Mouse (Mus musculus): ENCODE results near the gene Pgghg. TPM values are rescaled to one million over a fixed set of nuclear protein-coding genes. Genes with fewer than 3 reads are reported as not detected.

The Pgghg gene
- total and polyA plus RNA-seq, 3 experiments: 26.5 to 56.0 (median 48.7) TPM

GRCm38 (mm10) chr7:140922398-140923069 is 18.7 kb upstream of the Pgghg start:
- DNase-seq: peak; percentile 78

GRCm38 (mm10) chr7:140923070-140923775 is 18.0 kb upstream of the Pgghg start:
- no peak for DNase-seq

GRCm38 (mm10) chr7:140927181-140927580 is 14.0 kb upstream of the Pgghg start:
- DNase-seq: no peak

- no peak for DNase-seq
These were observed 2.8 kb upstream of the Pgghg start for GRCm38 (mm10) chr7:140938436-140938835.

DNA sequence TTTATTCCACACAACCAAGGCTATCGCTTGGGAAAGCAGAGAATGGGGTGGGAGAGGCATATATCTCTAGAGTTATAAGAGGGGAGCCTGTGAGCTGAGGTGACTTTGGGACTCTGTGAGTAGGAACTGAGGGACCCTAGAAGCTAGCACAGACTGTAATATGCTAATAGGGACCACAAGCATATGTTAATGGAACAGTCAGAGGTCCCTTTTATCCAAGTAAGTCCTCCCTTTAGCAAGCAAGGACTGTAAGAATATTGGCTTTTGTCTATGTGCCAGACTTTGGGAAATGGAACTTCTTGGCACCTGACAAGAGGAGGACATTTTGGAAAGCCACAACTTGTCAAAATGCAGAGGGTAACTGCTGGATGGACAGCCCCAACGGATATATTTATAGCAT is 2.3 kb upstream of the Pgghg start:
- DNase-seq: no peak

DNA sequence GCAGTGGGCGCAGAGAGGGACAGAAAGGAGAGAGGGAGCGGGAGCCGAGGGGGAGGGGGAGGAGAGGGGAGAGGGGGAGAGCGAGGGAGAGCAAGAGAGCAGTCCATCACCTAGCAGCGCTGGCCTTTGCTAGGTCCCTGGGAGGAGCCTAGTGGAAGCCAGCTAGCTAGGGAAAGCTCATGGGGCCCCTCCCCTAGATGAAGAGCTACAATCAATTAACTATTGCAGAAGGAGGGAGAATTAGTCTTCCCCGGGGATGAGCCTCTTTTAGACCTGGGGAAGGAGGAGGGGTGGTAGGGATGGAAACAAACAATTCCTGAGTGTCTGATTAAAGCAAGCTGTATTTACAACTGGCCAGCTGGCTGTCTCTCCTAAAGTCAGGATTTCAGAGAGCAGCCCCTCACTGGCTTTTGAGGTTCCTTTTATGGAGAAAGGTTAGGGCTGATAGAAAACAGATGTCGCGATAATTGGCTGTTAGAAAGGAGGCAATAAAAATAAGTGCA is 1.5 kb upstream of the Pgghg start:
- DNase-seq: no peak

GRCm38 (mm10) chr7:140942341-140942740 is 1.1 kb downstream of the Pgghg start:
- peak; percentile 50 for DNase-seq

DNA sequence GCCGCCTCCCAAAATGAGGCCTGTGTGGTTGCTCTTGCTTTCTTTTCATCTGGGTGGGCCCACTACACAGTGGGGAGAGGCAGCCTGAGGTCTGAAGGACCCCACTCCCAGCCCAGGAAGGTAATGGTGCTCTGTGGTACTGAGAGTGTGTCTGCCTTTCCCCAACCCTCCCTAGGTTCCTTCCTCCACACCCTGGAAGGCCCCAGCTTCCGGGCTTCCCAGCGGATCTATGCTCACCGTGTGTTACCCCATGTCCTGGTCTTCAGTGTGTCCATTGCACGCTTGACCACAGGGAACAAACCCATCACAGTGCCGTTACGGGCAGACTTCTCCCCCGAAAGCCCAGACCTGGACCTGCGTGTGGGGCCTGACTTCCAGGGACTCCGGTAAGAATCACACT is 1.6 kb downstream of the Pgghg start:
- no peak for DNase-seq

GRCm38 (mm10) chr7:140943356-140943755 is 2.2 kb downstream of the Pgghg start:
- no peak for DNase-seq

DNA sequence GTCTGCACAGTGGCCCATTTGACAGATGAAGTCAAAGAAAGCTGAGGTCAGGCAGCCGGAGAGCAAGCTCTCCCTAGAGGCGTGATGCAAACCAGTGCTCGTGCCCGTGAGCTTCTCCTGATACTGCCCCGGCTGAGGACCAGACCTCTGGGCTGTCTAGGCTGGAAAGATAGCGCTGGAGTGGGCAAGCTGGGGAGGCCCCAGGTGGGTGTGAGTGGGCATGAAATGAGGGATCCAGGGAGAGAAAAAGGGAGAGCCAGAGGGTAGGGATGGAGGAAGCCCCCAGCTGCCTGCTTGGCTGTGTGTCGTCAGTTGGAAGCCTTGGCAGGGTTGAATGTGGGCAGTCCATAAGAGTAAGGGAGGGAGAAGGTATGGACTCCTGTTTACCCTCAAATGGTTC is 3.0 kb downstream of the Pgghg start:
- no peak for DNase-seq

GRCm38 (mm10) chr7:140945247-140945646 is 4.1 kb downstream of the Pgghg start:
- no peak for DNase-seq

DNA sequence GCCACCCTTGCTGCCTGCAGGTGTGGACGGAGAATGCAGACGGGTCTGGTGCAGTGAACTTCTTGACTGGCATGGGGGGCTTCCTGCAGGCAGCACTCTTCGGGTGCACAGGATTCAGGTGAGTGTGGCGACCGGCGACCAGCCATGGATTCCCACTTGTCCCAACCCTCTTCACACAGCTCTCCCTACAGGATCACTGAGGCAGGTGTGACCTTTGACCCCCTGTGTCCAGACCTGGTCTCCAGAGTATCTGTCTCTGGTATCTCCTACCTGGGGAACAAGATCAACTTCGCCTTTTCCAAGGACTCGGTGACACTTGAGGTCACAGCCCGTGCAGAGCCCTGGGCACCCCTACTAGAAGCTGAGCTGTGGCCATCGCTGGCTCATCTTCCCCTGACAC is 5.1 kb downstream of the Pgghg start:
- DNase-seq: no peak

DNA sequence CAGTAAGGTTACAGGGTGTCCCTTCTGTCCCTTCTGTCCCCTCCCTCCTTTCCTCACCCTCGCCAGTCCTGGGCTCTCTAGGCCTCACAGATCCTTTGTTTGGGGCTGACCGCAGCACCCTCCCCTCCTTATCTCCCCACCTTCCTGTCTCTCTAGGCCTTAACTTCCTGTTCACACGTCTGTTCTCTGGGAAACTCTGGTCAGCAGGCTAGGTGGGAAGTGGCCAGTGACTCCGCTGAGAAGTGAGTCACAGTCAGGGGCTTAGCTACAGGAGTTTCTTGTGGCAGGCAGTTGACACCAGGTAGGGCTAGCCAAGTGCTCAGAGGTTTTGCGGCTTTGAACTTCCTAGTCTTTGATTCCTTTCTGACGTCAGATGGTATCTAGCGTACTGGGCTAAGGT is 5.8 kb downstream of the Pgghg start:
- DNase-seq: no peak

DNA sequence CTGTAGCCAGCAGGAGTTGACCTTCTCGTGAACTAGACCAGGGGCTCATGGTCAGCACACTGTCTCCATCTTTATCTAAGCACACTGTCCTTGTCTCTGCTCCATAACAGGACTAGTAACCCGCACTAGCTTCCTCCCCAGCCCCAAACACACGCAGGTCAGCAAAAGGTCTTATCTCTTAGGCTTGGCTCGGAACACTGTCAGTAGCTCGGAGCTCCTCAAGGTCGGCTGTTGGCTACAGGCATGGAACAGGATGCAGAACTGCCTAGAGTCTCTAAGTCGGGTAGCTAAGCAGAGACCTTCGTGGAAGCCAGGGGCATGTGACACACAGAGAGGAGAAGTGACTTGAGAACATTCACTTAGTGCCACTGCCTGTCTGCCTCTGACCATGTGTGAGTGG is 7.0 kb downstream of the Pgghg start:
- DNase-seq: peak; percentile 78

GRCm38 (mm10) chr7:140949255-140949654 is 8.1 kb downstream of the Pgghg start:
- DNase-seq: no peak

DNA sequence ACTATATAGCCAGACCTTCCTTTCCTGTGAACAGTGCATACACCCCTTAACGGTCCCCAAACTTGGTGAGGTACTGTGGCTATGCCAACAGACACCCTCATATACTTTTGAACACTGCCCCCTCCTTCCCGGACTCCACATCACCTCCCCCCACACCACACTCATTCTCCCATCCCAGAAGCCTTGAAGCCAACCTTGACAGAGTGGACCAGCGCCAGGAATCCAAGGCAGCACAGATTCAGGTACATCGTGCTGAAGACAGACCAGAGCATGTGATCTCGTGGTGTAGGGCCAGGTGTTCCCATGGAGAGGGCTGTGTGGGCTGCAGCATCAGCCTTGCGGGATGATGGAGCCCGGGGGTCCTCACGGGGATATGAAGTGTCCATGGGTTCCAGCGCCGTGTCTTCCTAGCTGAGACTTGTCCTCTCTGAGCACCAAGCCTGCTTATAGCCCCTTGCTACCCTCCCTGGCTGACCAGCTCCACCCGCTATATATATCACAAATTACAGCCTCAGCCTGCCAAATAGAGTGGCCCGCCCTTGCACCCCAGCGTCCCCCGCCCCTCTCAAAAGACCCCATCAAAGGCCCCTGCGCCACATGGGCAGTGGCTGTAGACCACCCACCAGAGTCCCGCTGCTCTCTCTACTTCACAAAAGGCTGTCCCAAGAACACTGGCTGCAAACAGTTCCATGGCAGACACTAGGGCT is 8.8 kb downstream of the Pgghg start, which contains the start of gene Ifitm5:
Gene Ifitm5, minus strand, starts transcription at position 468 of the 707 bp plus-strand sequence.
- DNase-seq: peak; percentile 78

GRCm38 (mm10) chr7:140951051-140951450 is 9.9 kb downstream of the Pgghg start:
- DNase-seq: peak; percentile 52

DNA sequence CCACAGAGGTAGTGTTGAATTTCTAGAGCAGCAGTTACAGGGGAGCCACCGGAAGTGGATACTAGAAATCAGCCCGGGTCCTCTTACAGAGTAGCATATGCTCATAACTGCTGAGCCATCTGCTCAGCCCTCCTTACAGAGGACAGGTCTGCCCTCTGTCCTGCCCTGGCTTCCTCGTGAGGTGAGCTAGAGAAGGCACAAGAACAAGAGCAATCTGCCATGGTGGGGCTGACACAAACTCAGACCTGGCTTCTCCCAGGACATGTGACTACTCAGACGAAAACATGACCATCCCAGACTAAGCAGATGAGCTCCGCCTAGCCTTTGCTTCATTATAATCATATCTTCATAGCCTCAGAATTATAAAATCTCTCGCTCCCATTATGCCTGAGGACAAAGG is 10.6 kb downstream of the Pgghg start:
- no peak for DNase-seq

DNA sequence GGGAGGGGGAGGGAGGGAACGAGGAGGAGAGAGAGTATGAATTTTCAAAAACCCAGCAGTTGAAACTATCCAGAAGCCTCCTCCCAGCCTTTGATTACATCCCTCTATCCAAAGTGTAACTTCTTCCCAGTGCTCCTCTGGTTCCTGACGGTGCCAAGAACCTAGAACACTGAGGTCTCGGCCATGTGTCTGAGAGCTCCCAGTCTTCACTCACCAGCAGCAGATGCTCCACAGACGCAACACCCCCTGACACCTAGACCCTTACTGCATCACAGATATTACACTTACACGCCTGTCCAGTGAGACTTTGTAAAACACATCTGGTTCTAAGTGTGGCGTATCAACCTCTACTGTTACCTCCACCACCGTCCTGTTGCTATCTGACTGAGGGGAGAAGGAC is 11.2 kb downstream of the Pgghg start:
- DNase-seq: no peak

DNA sequence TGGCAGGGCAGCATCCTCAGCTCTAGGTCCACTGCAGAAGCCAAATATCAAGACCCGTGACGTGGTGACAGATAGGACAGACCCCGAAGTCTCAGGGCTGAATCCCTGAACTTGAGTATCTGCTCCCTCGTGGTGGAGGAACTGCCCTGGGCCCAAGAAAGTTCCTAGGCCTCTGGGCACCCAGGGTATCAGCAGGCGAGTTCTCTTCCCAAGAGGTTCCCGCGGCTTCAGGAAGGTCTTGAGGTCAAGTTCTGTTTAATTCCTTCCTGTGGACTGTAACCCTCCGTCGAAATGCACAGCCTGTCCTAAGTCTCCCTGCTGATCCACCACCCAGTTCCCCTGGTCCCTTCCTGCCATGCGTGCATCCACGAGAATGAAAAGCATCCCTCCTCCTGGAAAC is 11.9 kb downstream of the Pgghg start:
- peak; percentile 27 for DNase-seq

DNA sequence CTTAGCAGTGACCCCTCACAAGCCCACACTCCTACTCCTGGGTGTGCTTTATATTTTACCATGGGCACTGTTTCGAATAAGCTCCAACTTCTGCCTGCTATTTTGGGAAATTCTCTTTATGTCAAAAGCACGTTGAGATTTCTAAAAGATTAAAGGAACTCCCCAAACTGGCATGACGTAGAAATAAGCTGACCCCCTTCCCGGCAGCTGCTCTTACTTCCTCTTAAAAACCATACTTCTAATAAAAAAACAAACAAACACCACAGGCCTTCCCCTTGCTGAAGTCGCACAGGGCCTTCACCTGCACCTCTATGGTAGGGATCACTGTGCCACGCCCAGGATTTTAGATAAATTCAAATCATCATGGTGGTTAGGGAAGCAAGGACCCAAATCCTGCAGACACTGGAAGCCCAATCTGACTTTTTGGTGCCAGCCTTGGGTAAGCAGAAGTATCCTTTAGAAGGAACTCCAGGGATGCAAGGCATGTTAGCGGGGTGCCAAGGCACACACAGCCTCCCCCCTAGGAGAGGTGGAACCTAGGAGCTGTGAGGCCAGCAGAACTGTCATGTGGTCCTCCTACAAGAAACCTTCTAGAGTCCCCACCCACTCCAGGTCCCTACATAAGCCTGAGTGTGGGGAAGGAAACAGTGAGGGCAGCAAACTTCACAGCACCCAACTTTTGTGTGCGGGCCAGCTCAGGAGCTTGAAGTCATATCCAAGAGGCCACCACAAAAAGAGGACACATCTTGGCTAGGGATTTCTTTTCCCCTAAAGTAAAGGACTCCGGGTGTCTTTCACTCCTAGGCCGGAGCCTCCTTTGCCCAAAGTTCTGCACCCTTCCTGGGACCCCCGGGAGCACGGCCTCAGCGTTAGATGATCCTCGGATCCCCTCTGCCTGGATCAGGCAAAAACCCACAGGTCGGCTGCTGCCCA is 12.9 kb downstream of the Pgghg start:
- DNase-seq: peak; percentile 29

- DNase-seq: peak; percentile 53
These were observed 13.5 kb downstream of the Pgghg start for GRCm38 (mm10) chr7:140954733-140955071.
